Mouse (Mus musculus): ENCODE data around the gene Cd9.
A peak's percentile ranks its signal among the peaks of the same experiment; 100 is the strongest.

The Cd9 gene

DNA sequence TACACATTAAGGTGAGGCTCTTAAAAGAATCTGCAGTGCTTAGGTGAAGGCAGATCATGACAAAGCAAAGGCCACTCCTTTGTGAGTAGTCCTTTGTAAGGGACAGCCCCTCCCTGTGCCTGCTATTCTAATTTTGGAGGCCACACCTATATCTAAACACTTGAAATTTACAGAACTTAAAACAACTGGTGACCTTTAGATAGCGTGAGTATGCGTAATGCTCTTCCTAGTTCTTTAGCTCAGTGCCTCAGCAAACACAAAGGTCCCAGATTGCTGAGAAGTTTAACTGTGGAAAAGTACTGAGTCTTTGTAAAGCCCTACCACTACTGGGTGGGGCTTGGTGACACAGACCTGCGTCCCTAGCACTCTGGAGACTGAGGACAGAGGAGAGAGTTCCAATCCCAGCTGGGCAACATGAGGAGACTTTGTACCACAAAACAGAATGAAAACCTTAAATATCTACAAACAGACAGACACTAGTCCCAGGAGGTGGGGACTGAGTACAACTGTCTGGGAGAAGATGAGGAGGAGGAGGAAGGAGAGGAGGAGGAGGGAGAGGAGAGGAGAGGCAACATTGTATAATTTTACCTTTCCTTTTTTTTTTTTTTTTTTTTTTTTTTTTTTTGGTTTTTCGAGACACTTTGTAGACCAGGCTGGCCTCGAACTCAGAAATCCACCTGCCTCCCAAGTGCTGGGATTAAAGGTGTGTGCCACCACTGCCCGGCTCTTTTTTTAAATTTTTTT lies 60.7 kb downstream of the Cd9 start:
- no peak for DNase-seq (ENCODE audit: low spot score)

DNA sequence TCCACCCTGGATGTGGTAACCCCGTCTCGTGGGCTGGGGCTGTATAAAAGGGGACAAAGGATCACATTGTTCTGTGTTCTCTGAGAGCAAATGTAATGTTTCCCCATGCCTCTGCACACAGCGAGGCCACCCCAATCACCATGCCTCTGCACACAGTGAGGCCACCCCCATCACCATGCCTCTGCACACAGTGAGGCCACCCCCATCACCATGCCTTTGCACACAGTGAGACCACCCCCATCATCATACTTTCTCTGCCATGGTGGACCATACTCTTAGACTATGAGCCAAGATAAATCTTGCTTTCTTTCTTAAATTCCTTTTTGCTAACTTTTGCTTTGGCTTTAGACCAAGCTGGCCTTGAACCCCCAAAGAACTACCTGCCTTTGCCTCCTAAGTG lies 61.3 kb downstream of the Cd9 start:
- no peak for DNase-seq (ENCODE audit: low spot score)

DNA sequence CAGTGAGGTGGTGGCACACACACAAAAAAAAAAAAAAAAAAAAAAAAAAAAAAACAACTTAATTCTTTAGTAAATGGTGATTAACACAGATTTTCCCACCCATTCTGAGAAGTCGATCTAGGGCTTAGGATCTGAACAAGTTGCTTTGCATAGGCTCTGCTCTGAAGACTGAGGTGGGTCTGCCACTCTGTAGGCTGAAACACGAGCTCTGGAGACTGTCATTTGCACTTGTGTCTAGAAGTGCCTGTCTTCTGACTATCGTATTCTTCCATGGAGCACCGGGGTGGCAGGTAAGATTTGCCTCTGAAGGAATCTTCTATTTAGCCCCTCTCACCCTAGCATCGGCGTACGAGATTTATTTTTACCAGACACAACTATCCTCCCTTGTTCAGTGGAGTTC lies 62.1 kb downstream of the Cd9 start:
- no peak for DNase-seq (ENCODE audit: low spot score)

DNA sequence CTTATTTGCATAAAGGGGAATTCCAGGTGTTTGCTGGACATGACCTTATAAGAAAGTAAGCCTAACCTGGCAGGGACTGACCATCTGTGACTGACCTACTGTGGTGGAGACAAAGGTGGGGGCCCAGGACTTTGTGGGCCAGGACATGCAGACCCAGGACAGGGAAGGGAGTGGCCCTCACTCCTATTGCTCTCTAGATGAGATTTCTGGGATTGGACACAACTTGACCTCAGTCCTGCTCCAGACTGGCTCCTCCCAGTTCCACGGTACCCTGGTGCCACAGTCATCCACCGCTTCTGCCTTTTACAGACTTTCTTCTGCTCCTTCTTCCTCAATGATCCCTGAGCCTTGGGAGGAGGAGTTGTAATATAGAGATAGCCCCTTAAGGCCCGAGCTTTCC lies 63.6 kb downstream of the Cd9 start:
- DNase-seq (ENCODE audit: low spot score): no peak

DNA sequence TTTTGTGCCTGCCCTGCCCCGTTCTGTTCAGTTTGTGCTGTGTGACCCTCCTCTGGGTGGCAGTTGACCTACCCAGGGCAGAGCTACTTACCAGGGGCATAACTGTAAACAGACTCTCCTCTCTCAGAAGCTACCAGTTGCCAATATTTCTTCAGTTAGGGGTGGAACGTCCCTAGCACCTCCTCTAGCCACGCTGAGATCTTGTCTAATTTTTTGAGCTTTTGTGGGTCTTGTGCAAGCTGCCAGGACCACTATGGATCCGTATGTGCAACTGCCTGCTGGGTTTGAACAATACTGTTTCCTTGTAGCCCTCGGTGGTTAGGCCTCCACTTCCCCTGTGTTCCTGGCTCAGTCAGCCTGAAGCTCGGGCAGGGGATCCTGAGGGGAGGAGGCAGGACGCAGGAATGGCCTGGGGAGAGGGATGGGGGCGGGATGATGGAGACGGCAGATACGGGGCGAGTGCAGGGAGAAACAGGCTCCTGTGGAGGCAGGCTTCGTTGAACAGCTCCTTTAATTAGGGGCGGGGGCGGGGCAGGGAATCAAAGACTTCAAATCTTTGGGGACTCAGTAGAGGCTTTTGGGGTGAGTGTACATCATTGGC lies 64.1 kb downstream of the Cd9 start:
- DNase-seq (ENCODE audit: low spot score): no peak

DNA sequence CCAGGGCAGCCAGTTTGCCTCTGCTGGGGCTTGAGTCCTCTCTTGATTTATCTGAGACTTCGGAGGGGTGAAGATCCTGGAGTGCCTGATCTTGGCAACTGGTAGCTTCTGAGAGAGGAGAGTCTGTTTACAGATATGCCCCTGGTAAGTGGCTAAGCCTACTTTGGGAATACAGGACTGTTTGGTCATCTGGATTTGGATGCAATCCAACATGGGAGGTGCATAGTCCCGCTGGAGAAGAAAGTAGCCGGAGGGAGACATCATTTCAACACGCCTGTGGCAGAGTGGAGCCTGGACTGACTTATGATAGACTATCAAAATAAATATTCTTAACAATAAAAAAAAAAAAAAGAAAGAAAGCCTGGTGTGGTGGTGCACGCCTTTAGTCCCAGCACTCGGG lies 64.8 kb downstream of the Cd9 start:
- DNase-seq (ENCODE audit: low spot score): no peak

DNA sequence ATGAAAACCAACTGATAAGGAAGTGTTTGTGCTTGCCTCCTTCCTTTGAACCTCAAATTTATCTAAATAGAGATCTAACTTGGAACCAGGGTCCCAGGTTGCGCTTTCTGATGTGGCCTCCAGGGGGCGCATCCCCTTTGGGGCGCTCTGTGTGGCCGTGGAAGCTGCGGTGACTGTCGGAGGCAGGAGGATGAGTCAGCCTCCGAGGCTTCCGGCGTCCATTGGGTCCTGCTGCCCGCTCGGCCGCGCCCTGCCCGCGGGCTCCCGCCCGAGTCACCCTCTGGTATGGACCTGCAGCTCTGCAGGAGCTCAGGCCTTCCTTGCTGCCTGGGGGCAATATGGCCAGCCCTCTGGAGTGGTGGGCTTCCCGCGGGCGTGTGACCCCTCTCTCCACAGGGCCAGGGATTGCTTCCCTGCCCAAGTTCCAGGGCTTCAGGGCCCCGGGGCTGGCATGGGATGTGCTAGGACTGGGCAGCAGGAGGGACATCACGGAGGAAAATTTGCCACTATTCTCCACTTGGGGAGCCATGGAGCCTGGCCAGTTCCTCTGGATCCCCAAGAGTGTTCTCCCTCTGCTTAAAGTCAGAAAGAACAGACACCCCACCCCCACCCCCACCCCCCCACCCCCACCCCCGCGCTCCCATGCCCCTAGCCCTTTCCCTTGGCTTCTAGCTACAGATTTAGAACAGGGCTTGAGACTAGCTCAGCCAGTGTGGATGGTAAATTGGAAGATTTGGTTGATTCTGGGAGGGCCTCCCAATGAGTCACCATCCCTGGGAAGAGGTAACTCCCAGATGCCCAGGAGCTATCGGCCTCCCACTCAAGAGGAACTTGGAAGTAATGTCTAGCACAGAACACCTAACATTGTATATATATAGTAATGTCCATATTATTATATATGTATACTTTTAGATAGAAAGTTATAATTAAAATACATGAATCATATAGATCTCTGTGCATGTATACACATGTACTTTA lies 67.9 kb downstream of the Cd9 start:
- peak; percentile 81 for DNase-seq (ENCODE audit: low spot score)

DNA sequence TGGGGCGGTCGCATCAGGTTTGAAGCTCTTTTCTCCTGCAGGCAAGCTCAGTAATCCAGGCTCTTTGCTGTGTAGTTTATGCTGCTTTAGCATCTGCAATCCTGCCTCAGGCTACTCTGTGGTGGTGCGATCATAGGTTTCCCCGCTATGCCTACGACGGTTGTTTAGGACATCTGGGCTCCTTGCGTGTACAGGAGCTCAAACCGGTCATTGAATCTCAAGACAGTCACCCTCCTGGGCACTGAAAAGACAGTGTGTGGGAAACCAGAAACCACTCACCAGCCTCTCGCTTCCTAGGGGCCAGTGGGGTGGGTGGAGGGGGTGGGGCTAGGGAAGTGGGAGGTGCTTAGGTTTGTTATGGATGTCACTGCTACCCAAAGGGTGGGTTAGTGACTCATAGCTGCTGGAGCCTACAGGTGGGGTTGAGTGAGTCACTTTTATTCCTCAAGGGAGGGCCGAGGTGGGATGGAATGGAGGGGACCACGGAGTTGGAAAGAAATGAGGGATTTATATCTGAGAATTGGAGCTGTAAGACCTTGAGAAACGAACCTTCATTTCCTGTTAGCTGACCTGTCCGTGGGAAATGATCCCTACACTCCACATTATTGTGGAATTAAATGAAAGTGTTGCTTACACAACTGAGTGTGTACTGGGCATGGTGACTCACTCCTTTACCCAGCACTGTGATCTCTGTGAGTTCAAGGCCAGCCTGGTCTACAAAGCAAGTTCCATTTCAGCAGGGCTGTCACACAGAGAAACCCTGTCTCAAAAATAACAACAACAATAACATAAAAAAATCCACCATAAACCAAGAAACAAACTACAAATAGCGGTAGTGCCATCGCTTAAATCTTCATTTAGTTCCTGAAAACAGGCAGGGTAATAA lies 69.1 kb downstream of the Cd9 start:
- no peak for DNase-seq (ENCODE audit: low spot score)

DNA sequence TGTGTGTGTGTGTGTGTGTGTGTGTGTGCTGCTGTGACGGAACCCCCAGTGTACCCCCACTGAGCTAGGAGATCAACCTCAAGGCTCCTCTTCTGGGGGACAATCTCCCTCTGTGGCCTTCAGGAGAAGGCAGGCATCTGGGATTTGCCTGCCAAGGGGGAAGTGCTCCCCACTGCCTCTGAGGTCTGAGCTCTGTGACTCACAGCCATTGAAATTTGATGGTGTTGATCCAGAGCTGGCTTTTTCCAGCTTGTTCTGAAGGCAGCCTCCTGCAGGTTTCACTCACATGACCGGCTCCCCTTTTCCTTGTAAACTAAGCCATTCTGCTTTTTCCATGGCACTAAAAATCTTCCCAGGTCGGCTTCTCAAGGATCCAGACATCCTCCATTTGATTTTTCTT lies 70.4 kb downstream of the Cd9 start:
- no peak for DNase-seq (ENCODE audit: low spot score)

DNA sequence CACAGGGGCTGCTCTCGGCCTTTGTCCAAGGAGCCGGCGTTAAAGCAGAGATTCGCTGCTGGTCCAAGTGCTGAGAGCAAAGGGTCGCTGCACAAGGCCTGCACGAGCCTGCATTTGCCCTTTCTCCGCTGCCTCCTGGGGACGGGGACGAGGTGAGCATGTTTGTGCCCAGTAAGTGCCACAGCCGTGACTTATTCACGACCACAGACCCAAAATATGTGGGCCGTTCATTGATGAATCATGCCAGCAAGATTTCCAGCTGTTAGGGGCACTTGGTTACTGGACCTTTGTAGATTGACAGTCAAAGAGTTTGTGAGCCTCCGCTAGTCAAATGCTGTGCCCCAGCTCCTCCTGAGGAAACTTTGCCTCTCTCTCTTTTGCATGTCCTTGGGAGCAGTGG lies 71.1 kb downstream of the Cd9 start:
- no peak for DNase-seq (ENCODE audit: low spot score)

DNA sequence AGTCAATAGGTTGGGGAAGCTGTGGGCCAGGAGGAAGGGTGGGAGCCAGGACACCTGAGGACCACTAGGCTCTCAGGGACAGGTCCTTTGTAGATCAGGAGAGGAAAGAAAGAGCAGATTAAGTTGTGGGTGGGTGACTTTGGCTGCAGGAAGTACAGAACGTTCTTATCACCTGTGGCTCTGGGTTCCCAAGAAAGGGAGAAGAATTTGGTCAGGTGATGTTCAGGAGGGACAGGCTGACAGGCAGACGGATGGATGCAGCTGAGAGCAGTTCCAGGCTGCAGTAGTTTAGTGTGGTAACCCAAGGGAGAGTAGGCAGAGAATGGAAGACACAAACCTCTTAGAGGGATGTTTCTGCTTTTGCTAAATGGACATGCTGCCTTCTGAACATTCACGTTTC lies 71.5 kb downstream of the Cd9 start:
- no peak for DNase-seq (ENCODE audit: low spot score)

DNA sequence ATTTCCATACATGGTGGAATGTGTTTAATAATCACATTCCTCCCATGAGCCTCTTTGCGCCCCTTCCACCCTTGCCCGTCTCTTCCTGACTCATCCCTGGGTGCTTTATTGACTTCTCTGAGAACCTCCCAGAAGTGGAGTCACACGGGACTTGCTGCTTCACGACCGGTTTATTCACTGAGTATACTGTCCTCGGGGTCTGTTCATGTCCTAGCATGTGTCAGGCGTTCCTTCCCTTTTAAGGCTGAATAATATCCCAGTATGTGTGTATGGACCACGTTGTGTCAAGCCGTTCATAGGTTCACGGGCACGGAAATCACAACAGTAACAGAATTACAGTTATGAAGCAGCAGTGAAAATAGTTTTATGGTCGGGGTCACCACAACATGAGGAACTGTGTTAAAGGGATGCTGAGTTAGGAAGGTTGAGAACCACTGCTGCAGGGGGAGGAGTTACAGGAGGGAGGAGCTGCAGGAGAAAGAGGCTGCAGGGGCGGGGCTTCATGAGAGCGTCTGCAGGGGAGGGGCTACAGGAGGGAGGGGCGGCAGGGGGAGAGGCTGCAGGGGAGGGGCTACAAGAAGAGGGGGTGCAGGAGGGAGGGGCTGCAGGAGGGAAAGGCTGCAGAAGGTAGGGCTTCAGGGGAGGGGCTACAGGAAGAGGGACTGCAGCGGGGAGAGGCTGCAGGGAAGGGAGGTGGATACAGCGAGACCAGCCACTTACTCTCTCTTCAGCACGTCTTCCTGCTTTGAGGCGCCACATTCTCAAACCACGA lies 72.4 kb downstream of the Cd9 start:
- DNase-seq (ENCODE audit: low spot score): no peak

DNA sequence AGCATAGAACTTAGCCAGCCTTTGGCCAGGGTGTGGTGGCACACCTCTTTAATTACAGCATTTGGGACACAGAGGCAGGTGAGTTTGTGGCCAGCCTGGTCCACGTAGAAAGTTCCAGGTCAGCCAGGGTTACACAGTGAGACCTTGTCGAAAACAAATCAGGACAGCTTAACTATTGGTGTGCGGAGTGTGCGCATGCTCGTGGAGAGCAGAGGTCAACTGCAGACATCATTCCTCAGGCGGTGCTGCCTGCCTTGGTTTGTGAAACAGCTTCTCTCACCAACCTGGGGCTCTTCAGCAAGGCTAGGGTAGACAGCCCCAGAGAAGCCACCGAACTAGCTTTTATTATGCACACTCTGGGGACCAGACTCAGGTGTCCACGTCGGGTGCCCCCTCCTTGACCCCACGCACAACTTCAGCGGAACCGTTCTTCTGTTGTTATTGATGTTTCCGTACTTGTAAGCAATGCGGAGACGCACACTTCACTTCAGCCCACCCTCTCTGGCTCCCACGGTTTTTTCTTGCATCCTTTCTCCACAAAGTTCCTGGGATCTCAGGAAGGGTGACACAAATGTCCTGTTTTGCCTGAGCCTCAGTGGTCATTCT lies 74.0 kb downstream of the Cd9 start:
- no peak for DNase-seq (ENCODE audit: low spot score)

DNA sequence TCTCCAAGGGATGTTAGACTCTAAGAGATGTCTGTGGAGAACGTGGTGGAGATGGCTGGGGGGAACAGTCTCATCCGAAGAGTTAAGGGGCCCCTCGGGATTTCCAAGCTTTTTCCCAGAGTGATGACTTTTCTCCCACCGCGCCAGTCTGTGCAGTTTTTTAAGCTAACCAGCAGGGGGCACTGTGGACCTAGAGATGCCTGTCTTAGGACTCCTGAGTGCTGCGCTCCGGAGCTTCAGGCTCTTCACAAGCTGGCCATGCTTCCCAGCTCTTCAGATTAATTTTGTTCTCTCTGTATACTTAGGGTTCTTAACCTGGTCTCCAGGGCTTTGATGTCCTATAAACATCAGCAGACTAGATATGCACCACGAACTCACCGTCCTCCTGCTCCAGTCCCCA lies 75.8 kb downstream of the Cd9 start:
- peak; percentile 56 for DNase-seq (ENCODE audit: low spot score)

DNA sequence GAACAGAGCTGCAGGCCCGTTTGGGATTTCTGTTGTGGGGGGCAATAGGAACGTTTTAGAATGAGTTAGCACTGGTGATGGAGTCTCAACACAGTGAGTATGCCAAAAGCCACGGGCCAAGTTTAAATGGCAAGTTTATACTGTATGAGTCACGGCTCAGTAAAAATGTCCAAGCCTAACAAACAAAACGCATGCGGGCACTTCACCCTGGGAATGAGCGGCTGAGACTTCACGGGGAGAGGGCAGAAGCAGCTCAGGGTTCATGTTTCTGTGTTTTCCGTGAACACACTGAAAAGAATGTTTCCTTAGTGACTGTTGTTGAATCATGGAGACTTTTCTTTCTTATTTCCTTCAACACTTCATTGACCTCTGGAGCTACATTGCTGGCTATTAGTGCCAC lies 81.3 kb downstream of the Cd9 start:
- DNase-seq (ENCODE audit: low spot score): no peak

DNA sequence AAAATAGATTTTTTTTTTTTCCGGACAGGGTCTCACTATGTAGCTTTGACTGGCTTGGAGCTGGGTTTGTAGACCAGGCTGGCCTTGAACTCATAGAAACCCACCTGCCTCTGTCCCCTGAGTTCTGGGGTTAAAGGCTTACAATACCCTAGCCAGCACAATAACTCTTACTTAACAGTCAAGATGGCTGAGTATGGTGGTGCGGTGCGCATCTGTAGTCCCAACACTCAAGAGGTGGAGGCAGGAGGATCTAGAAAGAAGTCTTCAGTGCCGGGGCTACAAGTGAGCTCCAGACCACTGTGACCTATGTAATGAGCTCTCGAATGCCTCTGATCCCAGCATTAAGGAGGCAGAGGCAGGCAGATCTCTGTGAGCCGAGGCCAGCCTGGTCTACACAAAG lies 82.9 kb downstream of the Cd9 start:
- DNase-seq (ENCODE audit: low spot score): no peak

DNA sequence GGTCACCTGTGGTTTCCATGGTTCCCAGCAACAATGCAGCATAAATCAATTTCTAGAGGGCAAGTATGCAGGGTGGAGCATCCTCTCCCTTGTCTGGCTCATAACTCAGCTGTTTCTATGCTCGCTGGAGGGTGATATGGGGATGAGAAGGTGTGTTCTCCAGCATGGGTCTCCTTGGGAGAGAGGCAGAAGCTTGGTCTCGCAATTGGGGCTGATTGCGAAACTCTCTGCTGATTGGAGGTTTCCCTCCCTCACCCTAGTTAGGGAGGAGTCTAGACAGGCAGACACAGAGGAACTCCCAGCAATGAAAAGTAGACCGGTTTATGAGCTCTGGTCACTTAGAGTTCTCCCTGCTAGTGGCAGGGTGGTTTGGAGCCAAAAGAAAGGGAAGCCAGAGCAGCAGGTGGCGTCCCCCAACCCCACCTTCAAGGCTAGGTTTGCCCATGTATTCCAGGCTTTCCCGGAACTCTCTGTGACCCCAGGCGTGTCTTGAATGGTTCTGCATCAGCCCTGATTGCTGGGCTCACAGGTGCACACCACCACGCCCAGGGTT lies 83.5 kb downstream of the Cd9 start:
- no peak for DNase-seq (ENCODE audit: low spot score)

DNA sequence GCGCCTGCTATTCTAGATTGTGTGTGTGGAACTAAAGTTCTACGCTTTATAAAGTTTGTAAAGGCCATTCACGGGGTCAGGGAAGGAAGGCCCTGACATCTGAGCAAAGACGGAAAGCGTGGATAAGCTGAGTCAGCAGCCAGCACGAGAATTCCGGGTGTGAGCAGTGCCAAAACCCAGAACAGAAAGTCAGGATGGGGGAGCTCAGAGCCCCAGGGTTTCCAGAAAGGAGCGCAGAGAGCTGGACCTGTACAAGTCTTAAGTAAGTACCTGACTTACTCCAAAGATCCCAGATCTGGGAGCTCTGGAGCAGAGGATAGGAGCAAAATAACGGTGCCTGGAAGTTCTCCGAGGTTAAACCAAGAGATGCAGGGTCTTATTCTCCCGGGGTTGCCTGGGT lies 84.0 kb downstream of the Cd9 start:
- DNase-seq (ENCODE audit: low spot score): no peak

All from layer of hippocampus, adult 9-10 months (tissue).